Mouse (Mus musculus) limb, embryonic 11.5 days (tissue): ENCODE data around the gene Nutf2. TPM values are rescaled to one million over a fixed set of nuclear protein-coding genes. Genes with fewer than 3 reads are reported as not detected.
A peak's percentile ranks its signal among the peaks of the same experiment; 100 is the strongest.
"Not testable (repeated sequence)": the region's sequence is repeated elsewhere in the genome, so short reads cannot be mapped to it uniquely, and the experiment has no call there.

Source experiments
- ATAC-seq: fragments of 200-750 bp; cut with Nextera tagmentation; 2 replicates; pipeline ENCODE4 v1.8.0; 2017; ENCODE audit warnings: low read depth; ENCODE audit not compliant: insufficient number of reproducible peaks, low FRiP score, low TSS enrichment
- DNase-seq: peaks from one replicate; pipeline ENCODE4 v3.0.0-alpha.2; 2015; ENCODE audit warnings: low spot score
- H3K27ac ChIP-seq: fragments of 300-500 bp; sonication (generic); replicated peaks from 2 replicates; pipeline ENCODE4 v1.5.1; 2014; ENCODE audit warnings: low read depth, mild to moderate bottlenecking, low read length
- H3K27me3 ChIP-seq: fragments of 300-500 bp; sonication (generic); 2 replicates; pipeline ENCODE4 v1.6.1; 2014; ENCODE audit warnings: mild to moderate bottlenecking, low read length, mixed read lengths; ENCODE audit not compliant: control insufficient read depth, insufficient read depth
- H3K36me3 ChIP-seq: fragments of 300-500 bp; sonication (generic); 2 replicates; pipeline ENCODE4 v1.6.1; 2014; ENCODE audit warnings: mild to moderate bottlenecking, low read length, moderate library complexity, mixed read lengths; ENCODE audit not compliant: control insufficient read depth, insufficient read depth
- H3K4me1 ChIP-seq: fragments of 300-500 bp; sonication (generic); 2 replicates; pipeline ENCODE4 v1.6.1; 2014; ENCODE audit warnings: low read length, mixed read lengths; ENCODE audit not compliant: control insufficient read depth, insufficient read depth
- H3K4me2 ChIP-seq: fragments of 300-500 bp; sonication (generic); 2 replicates; pipeline ENCODE4 v1.6.1; 2014; ENCODE audit warnings: low read depth, mild to moderate bottlenecking, moderate library complexity; ENCODE audit not compliant: severe bottlenecking
- H3K4me3 ChIP-seq: fragments of 300-500 bp; sonication (generic); 2 replicates; pipeline ENCODE4 v1.5.1; 2014; ENCODE audit warnings: low read depth, low read length
- H3K9ac ChIP-seq: fragments of 300-500 bp; sonication (generic); 2 replicates; pipeline ENCODE4 v1.6.1; 2014; ENCODE audit warnings: mild to moderate bottlenecking, low read length
- H3K9me3 ChIP-seq: fragments of 300-500 bp; sonication (generic); 2 replicates; pipeline ENCODE4 v1.6.1; 2016; ENCODE audit warnings: low read length; ENCODE audit not compliant: control insufficient read depth
- WGBS: fragments of 180-500 bp; shearing (Covaris S2); extraction: QIAGEN DNeasy Blood & Tissue Kit; methylation state at CpG from one replicate; pipeline ENCODE4 v1.1.7; 2014; 5-methylcytosine and 5-hydroxymethylcytosine counted together
- polyA plus RNA-seq: library from polyadenylated mRNA; unstranded; fragments of >200 nt; fragmentation: Nextera tagmentation; extraction: Ambion mirVana; gene quantifications from 2 replicates; pipeline ENCODE4 v1.2.1, GENCODE M21; 2014

The Nutf2 gene
- polyA plus RNA-seq, 1 experiment from 2014 or later: 371 TPM

DNA sequence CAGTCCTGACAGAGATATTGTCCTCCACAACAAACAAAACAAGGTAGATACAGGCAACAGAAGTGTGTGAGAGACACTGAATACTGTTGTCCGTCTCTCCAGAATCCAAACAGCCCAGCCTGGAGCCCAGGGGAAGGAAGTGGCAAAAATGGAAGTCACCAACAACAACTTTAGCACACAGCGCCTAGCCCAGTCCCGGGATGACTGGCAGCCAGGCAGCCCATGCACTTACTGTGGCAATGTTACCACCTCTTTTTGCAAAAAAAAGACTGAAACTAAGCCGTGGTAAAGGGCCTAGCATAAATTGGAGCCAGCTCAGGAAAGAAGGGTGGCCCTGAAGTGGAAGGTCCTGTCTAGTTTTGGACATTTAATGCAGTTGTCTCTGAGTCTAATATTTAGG lies 34.0 kb upstream of the Nutf2 start:
- H3K4me1 ChIP-seq: peaks cover 9% of the 10 kb centered on the region; the same call in 1 of the 2 replicates
- no peak for ATAC-seq
- no peaks in the 10 kb centered on the region for H3K27me3 ChIP-seq
- no peak for DNase-seq
- H3K4me2 ChIP-seq: peak overlapping the region; percentile 63
- H3K27ac ChIP-seq: no peak overlapping the region
- H3K9ac ChIP-seq: peak overlapping the region; percentile 86
- H3K36me3 ChIP-seq: peaks cover 8% of the 10 kb centered on the region; the same call in 1 of the 2 replicates
- peak overlapping the region; percentile 99 for H3K4me3 ChIP-seq
- no peaks in the 10 kb centered on the region for H3K9me3 ChIP-seq
- 10% methylated on average over 4 of the region's 4 CpGs for WGBS

DNA sequence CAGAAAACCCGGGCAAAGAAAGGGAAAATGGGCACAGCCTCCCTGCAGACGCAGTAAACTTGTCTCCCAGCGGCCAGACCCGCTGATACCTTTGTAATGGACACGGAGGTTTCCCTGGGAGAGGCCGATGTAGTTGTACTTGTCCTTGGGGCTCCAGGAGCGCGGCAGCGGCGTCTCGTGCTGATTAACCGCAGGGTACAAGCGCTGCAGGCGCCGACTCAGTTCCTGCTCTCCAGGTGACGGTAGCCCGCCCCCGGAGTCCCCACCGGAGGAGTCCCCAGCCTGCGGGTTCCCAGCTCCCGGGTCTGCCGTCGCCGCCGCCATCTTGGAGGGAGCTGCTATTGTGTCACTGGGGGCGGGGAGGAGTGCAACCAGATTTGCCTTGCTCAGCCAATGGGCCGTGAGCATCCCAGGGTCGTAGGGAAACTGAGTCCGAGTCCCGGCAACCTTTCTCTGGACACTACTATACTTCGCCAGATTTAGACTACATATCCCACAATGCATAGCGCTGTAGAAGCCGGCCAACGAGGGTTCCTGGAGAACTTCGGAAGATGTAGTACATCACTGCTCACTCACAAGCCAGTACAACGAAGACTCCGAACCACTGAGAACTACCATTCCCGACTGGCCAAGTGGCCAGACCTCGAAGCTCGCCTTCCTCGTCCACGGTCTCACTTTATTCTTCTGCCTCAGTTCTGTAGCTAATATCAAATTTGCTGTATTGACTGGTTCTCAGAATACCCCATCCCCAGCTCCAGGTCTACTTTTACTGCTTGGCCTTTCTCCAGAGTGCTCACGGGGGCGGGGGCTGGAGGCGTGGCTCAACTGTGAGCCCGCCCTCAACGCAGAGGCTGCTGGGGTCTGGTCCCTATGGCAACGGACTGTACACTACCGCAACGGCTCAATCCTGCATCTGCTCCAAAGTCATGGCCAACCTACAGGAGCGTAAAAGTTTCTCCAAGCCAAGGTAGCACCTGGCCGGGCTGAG lies 33.2 kb upstream of the Nutf2 start, which contains the start of the genes Ranbp10 and Tsnaxip1:
Ranbp10 (minus strand) TSS at position 490 of the 988 bp plus-strand sequence.
Tsnaxip1 (plus strand) TSS at position 871 of the 988 bp plus-strand sequence.
- Histone ChIP-seq H3K27ac (no peak within 1 kb of the TSS), H3K4me2 (peak within 1 kb of the TSS; percentile 63), H3K9ac (peak within 1 kb of the TSS; percentile 86), H3K36me3 (peaks cover 3% of the 10 kb centered on the region; the same call in 1 of the 2 replicates), H3K4me3 (peak within 1 kb of the TSS; percentile 99), H3K4me1 (peaks cover 9% of the 10 kb centered on the region; the same call in 1 of the 2 replicates), H3K27me3 (no peaks in the 10 kb centered on the region), H3K9me3 (no peaks in the 10 kb centered on the region)
- WGBS: under 1% methylated on average over 52 of the region's 52 CpGs
- peak; percentile 99 for ATAC-seq
- peak; percentile 95 for DNase-seq

DNA sequence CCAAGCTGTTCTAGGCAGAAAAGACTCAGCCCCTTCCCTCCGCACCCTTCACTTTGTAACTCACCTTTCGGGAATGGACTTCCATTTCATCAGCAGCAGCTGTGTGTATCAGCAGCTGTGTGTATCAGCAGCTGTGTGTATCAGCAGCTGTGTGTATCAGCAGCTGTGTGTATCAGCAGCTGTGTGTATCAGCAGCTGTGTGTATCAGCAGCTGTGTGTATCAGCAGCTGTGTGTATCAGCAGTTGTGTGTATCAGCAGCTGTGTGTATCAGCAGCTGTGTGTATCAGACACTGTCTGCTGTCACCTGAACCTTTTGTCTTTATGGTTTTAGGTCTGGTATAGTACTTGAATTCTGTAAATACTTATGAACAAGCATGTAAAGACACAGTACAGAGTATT lies 26.6 kb upstream of the Nutf2 start:
- H3K4me1 ChIP-seq, H3K9me3 ChIP-seq, H3K27ac ChIP-seq, H3K27me3 ChIP-seq, DNase-seq, H3K9ac ChIP-seq, H3K4me2 ChIP-seq, H3K4me3 ChIP-seq, H3K36me3 ChIP-seq, ATAC-seq: not testable (repeated sequence)
- 78% methylated on average over 2 of the region's 2 CpGs for whole genome bisulfite sequencing

DNA sequence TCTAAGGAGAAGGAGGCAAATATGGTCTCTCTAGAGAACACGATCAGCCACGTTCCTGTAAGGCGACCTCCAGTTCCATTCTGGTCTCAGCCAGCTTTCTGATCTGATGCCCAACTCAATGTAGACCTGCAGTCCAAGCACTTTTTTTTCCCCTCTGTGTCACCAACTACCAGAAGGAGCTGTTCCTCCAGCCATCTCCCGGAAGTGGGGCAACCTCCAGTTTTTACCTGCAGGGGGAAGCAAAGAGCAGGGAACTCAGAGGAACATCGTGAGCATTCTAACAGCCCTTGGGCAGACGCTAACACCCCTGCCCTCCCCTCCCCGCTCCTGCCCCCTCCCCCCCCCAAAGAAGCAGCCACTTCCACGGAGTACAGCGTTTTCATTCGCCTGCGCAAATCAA lies 25.1 kb upstream of the Nutf2 start:
- Histone ChIP-seq H3K4me3 (no peak overlapping the region), H3K36me3 (no peaks in the 10 kb centered on the region), H3K9me3 (no peaks in the 10 kb centered on the region), H3K27me3 (no peaks in the 10 kb centered on the region), H3K9ac (no peak overlapping the region), H3K4me1 (no peaks in the 10 kb centered on the region), H3K4me2 (no peak overlapping the region), H3K27ac (no peak overlapping the region)
- 25% methylated on average over 11 of the region's 11 CpGs for WGBS
- DNase-seq: peak; percentile 67
- no peak for ATAC-seq

- H3K27ac ChIP-seq: no peak overlapping the region
- H3K4me3 ChIP-seq: no peak overlapping the region
- ATAC-seq: peak; percentile 47; the same call in 1 of the 2 replicates
- no peaks in the 10 kb centered on the region for H3K9me3 ChIP-seq
- H3K9ac ChIP-seq: no peak overlapping the region
- WGBS: 81% methylated on average over 6 of the region's 6 CpGs
- DNase-seq: no peak
- H3K4me1 ChIP-seq: no peaks in the 10 kb centered on the region
- no peak overlapping the region for H3K4me2 ChIP-seq
- H3K36me3 ChIP-seq: no peaks in the 10 kb centered on the region
- H3K27me3 ChIP-seq: no peaks in the 10 kb centered on the region
These were observed 23.4 kb upstream of the Nutf2 start for GRCm38 (mm10) chr8:105836991-105837390.

DNA sequence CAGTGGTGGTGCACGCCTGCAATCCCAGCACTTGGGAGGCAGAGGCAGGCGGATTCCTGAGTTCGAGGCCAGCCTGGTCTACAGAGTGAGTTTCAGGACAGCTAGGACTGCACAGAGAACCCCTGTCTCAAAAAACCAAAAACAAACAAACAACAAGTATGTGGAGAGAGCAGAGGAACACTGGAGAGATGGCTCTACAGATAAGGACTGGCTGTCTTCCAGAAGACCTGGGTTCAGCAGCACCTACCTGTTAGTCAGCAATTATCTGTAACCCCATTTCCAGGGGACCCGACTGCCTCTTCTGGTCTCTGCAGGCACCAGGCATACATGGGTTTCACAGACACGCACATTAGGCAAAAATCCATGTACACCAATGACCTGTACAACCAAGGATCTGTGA lies 21.2 kb upstream of the Nutf2 start:
- WGBS: 93% methylated on average over 5 of the region's 5 CpGs
- ATAC-seq: no peak

DNA sequence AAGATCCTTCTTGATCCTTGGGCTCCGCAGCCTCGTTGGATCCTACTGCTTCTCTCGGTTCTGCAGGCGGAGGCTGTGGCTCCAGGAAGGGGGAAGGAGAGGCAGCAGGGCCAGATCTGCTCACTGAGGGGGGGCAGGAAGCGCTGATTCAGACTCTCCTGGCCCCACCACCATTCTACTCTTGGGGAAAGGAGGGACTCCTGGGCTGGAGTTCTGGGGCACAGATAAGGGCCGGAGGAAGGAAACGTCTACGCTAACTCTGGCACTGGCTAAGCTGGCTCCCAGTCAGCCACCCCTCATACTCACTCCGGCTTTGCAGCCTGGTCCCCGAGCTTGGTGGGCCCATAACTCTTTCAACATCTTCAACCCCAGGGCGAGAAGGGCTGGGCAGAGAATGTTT lies 13.7 kb upstream of the Nutf2 start:
- no peaks in the 10 kb centered on the region for H3K9me3 ChIP-seq
- DNase-seq: no peak
- peaks cover 3% of the 10 kb centered on the region; the same call in 1 of the 2 replicates for H3K4me1 ChIP-seq
- H3K27me3 ChIP-seq: no peaks in the 10 kb centered on the region
- peaks cover 28% of the 10 kb centered on the region for H3K36me3 ChIP-seq
- H3K4me3 ChIP-seq: no peak overlapping the region
- no peak overlapping the region for H3K9ac ChIP-seq
- ATAC-seq: no peak
- H3K27ac ChIP-seq: no peak overlapping the region
- 93% methylated on average over 11 of the region's 11 CpGs for WGBS
- H3K4me2 ChIP-seq: no peak overlapping the region

More for the DNA sequence above, 21.2 kb upstream of the Nutf2 start:
- Histone ChIP-seq H3K4me1 (no peaks in the 10 kb centered on the region), H3K36me3 (peaks cover 4% of the 10 kb centered on the region; the same call in 1 of the 2 replicates), H3K4me2 (no peak overlapping the region), H3K9me3 (no peaks in the 10 kb centered on the region), H3K27me3 (no peaks in the 10 kb centered on the region), H3K9ac (no peak overlapping the region), H3K4me3 (no peak overlapping the region), H3K27ac (no peak overlapping the region)
- no peak for DNase-seq

DNA sequence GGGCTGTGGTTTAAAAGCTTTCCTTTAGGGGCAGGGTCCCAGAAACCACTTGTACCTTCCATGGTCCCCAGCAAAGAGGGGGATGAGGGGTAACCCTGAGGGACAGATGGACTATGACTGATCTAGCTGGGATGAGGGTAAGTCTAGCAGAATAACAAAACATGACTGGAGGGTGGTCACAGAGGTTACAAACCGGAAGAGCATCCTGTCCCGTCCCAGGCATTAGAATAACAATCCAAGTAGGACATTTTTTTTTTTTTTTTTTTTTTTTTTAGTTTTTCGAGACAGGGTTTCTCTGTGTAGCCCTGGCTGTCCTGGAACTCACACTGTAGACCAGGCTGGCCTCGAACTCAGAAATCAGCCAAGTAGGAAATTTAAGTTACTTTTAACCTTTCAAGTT lies 10.4 kb upstream of the Nutf2 start:
- no peak overlapping the region for H3K4me2 ChIP-seq
- H3K9me3 ChIP-seq: no peaks in the 10 kb centered on the region
- DNase-seq (no peak), ATAC-seq (no peak)
- H3K27ac ChIP-seq: no peak overlapping the region
- no peaks in the 10 kb centered on the region for H3K27me3 ChIP-seq
- no peak overlapping the region for H3K4me3 ChIP-seq
- peaks cover 18% of the 10 kb centered on the region for H3K36me3 ChIP-seq
- no peak overlapping the region for H3K9ac ChIP-seq
- 85% methylated on average over 4 of the region's 4 CpGs for WGBS
- peaks cover 3% of the 10 kb centered on the region; the same call in 1 of the 2 replicates for H3K4me1 ChIP-seq
